Mouse (Mus musculus) thymus, adult 2 months (tissue): ENCODE results near the gene Usp24. TPM values are rescaled to one million over a fixed set of nuclear protein-coding genes. Genes with fewer than 3 reads are reported as not detected.

Experiments
- DNase-seq: peaks from one replicate; pipeline ENCODE4 v3.0.0; 2021
- H3K27ac ChIP-seq: fragments of 200-500 bp; 2 replicates; pipeline ENCODE4 v1.5.1; 2012; ENCODE audit warnings: low read length, control low read depth; ENCODE audit not compliant: control insufficient read depth, insufficient read depth
- H3K27me3 ChIP-seq: fragments of 200-500 bp; 2 replicates; pipeline ENCODE4 v1.6.1; 2012; ENCODE audit warnings: mild to moderate bottlenecking, low read length, moderate library complexity, mixed read lengths; ENCODE audit not compliant: control insufficient read depth, insufficient read depth
- H3K36me3 ChIP-seq: fragments of 200-500 bp; 2 replicates; pipeline ENCODE4 v1.6.1; 2012; ENCODE audit warnings: mild to moderate bottlenecking, low read length, moderate library complexity; ENCODE audit not compliant: control insufficient read depth, insufficient read depth
- H3K4me1 ChIP-seq: fragments of 200-500 bp; replicated peaks from 2 replicates; pipeline ENCODE4 v1.6.1; 2012; ENCODE audit warnings: low read length; ENCODE audit not compliant: control insufficient read depth, insufficient read depth
- H3K4me3 ChIP-seq: fragments of 200-500 bp; 2 replicates; pipeline ENCODE4 v1.5.1; 2012; ENCODE audit warnings: mild to moderate bottlenecking, low read length, control low read depth, moderate library complexity; ENCODE audit not compliant: control insufficient read depth, insufficient read depth
- CTCF ChIP-seq: fragments of 200-500 bp; IDR thresholded peaks from 2 replicates; pipeline ENCODE4 v1.5.1; 2012; ENCODE audit warnings: mild to moderate bottlenecking, control low read depth, low read length, moderate library complexity, borderline replicate concordance; ENCODE audit not compliant: control insufficient read depth, poor library complexity, insufficient read depth; ENCODE audit errors: extremely low read depth
- POLR2A ChIP-seq: fragments of 200-500 bp; IDR thresholded peaks from 2 replicates; pipeline ENCODE4 v1.6.1; 2012; ENCODE audit warnings: mild to moderate bottlenecking, low read length, control low read depth, moderate library complexity; ENCODE audit not compliant: control insufficient read depth, poor library complexity, insufficient read depth; ENCODE audit errors: extremely low read depth
- WGBS: fragments of 180-500 bp; shearing (Covaris S2); methylation state at CpG from one replicate; pipeline ENCODE4 v1.1.7; 2018; 5-methylcytosine and 5-hydroxymethylcytosine counted together
- polyA plus RNA-seq: library from polyadenylated mRNA; depleted of rRNA; stranded (reverse); fragments of >200 nt; gene quantifications from 2 replicates; pipeline ENCODE4 v1.2.3, GENCODE M21; 2012

Usp24 gene
- polyA plus RNA-seq, 1 experiment, result 22.6 TPM

DNA sequence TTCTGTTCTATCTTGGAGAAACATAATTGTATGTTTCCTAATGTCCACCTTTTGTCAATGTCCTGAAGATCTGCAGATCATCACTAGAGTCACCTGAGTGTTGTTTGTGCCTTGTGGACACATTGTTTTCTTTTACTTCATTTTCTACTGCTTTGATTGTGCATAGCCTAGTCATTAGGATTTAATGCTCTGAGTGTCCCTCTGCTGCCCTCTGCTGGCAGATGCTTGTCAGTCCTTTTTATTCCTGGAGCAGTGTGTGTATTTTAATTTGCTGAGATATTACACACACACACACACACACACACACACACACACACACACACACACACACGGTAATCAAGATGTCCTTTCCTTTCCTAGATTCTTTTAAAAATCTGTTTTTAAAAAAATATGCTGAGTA, 59.8 kb downstream of the Usp24 start:
- DNase-seq, result peak; percentile 77
- Histone ChIP-seq H3K36me3 (peaks cover 58% of the 10 kb centered on the region), H3K27ac (no peak overlapping the region), H3K4me1 (no peaks in the 10 kb centered on the region), H3K4me3 (no peak overlapping the region), H3K27me3 (no peaks in the 10 kb centered on the region)
- WGBS, result 23% methylated on average over 1 of the region's 1 CpGs
- TF ChIP-seq POLR2A (no peak), CTCF (no peak)

DNA sequence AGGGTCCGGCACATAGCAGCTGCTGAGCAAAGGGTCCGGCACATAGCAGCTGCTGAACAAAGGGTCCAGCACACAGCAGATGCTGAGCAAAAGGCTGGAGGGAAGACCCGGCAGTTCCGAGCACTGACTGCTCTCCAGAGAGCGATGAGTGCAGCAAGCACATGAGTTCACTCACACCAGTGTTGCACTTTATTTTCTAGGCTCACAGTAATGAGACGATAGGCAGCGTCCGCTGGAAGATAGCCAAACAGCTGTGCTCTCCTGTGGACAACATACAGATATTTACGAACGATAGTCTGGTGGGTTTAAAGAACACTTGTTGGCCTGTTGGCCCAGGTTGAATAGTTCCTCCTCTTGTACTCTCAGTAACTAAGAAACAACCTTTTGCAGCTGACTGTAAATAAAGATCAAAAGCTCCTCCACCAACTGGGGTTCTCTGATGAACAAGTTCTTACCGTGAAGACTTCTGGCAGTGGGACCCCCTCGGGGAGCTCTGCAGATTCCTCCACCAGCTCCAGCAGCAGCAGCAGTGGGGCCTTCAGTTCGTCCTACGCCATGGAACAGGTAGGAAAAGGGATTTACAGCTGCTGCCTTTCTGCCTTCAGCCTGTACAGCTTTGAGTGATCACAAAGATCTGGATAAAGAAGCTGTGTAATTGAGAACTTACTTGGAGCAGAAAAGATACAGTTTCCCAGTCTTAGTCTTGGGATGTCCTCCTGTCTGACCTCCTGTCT, 63.0 kb downstream of the Usp24 start:
- TF ChIP-seq POLR2A, result no peak
- no peak for TF ChIP-seq CTCF
- Histone ChIP-seq H3K27ac (no peak overlapping the region), H3K27me3 (no peaks in the 10 kb centered on the region), H3K4me3 (no peak overlapping the region), H3K36me3 (peaks cover 72% of the 10 kb centered on the region), H3K4me1 (no peaks in the 10 kb centered on the region)
- no peak for DNase-seq
- WGBS, result 93% methylated on average over 14 of the region's 14 CpGs

DNA sequence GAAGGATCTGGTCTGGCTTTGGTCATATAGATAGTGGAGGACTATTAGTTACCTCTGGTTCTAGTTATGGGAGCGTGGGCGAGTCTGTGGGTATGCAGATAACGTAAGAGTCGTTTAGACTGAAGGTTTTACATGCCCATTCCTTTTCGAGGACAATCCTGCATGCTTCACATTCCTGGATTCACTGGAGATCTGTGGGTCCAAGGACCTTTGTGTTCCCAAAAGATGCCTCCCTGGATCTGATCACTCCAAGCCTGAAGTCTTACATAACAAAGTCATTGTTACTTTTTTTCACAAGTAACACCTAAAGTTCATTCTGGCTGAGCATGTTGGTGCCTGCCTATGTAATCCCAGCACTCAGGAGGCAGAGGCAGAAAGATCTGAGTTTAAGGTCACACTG, 65.1 kb downstream of the Usp24 start:
- TF ChIP-seq POLR2A, result no peak
- no peak for TF ChIP-seq CTCF
- no peaks in the 10 kb centered on the region for H3K27me3 ChIP-seq
- DNase-seq, result no peak
- WGBS, result 94% methylated on average over 5 of the region's 5 CpGs
- no peak overlapping the region for H3K27ac ChIP-seq
- H3K4me1 ChIP-seq, result no peaks in the 10 kb centered on the region
- H3K4me3 ChIP-seq, result no peak overlapping the region
- peaks cover 81% of the 10 kb centered on the region for H3K36me3 ChIP-seq

DNA sequence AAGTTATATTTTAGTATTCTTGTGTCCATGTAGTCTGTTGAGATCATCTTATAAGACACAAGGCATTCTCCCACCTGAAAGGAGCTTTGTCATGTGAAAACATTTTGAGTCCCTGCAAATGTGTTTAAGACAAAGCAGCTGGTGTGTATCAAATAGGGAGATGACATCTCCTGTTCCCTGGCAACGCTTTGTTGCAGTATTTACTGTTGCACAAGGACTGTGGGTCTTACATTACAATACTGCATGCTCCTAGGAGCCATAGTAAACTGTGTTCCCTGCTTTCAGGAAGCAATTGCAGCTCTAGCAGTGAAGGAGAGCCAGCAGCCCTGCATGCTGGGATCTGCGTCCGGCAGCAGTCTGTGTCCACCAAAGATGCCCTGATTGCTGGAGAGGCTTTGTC, 73.9 kb downstream of the Usp24 start:
- no peaks in the 10 kb centered on the region for H3K4me1 ChIP-seq
- no peak overlapping the region for H3K4me3 ChIP-seq
- H3K27ac ChIP-seq, result no peak overlapping the region
- H3K27me3 ChIP-seq, result no peaks in the 10 kb centered on the region
- DNase-seq, result no peak
- H3K36me3 ChIP-seq, result peaks cover 69% of the 10 kb centered on the region
- 92% methylated on average over 3 of the region's 3 CpGs for WGBS
- TF ChIP-seq POLR2A (no peak), CTCF (no peak)

DNA sequence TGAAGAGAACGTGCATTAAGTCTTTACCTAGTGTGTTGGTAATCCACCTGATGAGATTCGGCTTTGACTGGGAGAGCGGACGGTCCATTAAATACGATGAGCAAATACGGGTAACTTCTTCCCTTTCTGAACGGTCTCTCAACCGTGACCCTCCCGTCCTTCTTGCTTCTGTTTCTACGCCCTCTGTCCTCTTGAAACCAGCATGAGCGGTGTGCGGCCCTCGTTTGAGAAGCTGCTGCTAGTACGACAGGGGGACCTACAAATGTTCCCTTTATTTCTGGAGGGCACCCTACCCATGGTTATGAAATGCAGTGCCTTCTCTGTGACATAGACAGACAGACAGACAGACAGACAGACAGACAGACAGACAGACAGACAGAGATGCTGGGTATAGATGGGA, 93.6 kb downstream of the Usp24 start:
- WGBS, result 97% methylated on average over 14 of the region's 14 CpGs
- H3K36me3 ChIP-seq, result peaks cover 87% of the 10 kb centered on the region
- no peak for DNase-seq
- H3K27me3 ChIP-seq, result no peaks in the 10 kb centered on the region
- no peak for TF ChIP-seq POLR2A
- no peak for TF ChIP-seq CTCF
- no peaks in the 10 kb centered on the region for H3K4me1 ChIP-seq
- H3K27ac ChIP-seq, result no peak overlapping the region
- no peak overlapping the region for H3K4me3 ChIP-seq

DNA sequence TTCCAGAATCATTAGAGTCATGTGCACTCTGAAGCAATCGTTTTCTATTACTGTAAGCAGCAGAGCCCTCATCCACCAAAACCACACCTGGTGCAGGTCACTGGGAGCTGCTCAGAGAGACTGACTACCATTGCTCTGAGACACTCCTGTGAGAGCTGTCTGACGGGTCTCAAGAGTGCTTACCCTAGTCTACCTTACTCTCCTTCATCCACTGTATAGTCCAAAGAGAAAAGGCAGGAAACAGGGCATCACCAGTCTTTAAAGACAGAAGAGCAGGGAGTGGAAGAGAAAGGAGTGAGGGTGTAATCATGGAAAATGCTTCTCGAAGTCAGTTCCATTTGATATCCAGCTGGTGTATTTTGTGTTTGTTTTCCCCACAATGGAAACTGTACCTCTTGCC, 103.2 kb downstream of the Usp24 start:
- Histone ChIP-seq H3K27ac (no peak overlapping the region), H3K27me3 (no peaks in the 10 kb centered on the region), H3K36me3 (peaks cover 60% of the 10 kb centered on the region), H3K4me1 (no peaks in the 10 kb centered on the region), H3K4me3 (no peak overlapping the region)
- 92% methylated on average over 3 of the region's 3 CpGs for WGBS
- DNase-seq, result no peak
- no peak for TF ChIP-seq CTCF
- no peak for TF ChIP-seq POLR2A
